Mouse (Mus musculus): Measurements from ENCODE around the gene Ctxn1.

GRCm38 (mm10) chr8:4259125-4259804 is at the start of gene Ctxn1:
- TF ChIP-seq CTCF (conservative IDR thresholded peaks at IDR 0.05 in 1 of 2, IDR thresholded peaks at IDR 0.05 in 1 of 2; ENCODE audit: low read depth in 2 of 2, low read length in 2 of 2), result no peak
- TF ChIP-seq E2F4 (IDR thresholded peaks at IDR 0.05; ENCODE audit: insufficient replicate concordance, low read depth, low read length), result no peak
- TF ChIP-seq TCF12 (IDR thresholded peaks at IDR 0.05; ENCODE audit: low read depth, low read length), result no peak
- TF ChIP-seq CHD1 (IDR thresholded peaks at IDR 0.05; ENCODE audit: low read depth, low read length), result no peak
